Mouse (Mus musculus): ENCODE results near the gene Fbxl7. TPM values are rescaled to one million over a fixed set of nuclear protein-coding genes. Genes with fewer than 3 reads are reported as not detected.

Fbxl7 gene
- polyA plus RNA-seq (2015; fragmentation: Illumina TruSeq; extraction: RNeasy Lipid Tissue Mini Kit (QIAGEN cat#74804); ENCODE audit: insufficient read depth, low replicate concordance), result 2.1 TPM

DNA sequence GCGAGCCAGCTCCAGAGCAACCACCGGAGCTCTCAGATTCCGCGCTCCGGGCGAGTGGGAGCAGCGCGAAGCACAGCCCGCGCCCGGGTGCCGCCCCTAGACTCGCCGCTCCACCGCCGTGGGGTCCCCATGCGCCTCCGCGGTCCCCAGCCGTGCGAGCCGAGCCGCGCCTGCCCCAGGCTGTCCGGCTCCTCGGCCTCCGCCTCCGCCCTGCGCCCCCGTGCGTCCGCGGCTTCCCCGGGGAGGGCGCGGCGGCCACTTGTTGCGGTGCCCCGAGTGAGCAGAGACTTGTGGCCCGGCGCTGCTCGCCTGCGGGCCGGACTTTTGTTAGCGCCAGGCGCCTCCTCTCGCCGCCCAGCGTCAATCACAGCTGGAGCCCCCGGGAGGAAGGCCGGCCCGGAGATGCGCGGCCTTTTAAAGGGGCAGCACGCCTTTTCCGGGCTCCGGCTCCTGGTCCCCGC, at the start of gene Fbxl7:
Gene Fbxl7 (minus strand): TSS at position 330 of the 461 bp plus-strand sequence.

